Mouse (Mus musculus) heart, postnatal 0 days (tissue): ENCODE results near the gene B3galt1.

Experiments used
- CTCF ChIP-seq: IDR thresholded peaks from 2 replicates; pipeline ENCODE4 v1.5.1; 2016; ENCODE audit warnings: antibody characterized with exemption, control low read depth, low read depth
- EP300 ChIP-seq: IDR thresholded peaks from 2 replicates; pipeline ENCODE4 v1.6.1; 2016; ENCODE audit warnings: antibody characterized with exemption, low read depth

DNA sequence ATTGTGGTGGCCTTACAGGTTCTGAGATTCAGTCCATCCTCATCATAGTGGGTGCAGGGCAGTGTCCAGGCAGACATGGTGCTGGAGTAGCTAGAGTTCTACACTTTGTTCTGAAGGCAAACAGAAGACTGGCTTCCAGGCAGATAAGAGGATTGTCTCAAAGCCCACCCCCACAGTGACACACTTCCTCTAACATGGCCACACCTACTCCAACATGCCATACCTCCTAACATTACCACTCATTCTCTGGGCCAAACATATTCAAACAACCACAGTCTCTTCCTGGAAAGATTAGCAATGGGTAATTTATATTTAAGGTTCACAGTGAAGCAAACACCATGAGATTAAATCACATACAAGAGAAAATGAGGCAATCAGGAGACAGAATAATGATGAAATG, 403.1 kb downstream of the B3galt1 start:
- TF ChIP-seq CTCF (no peak), EP300 (no peak)
